Mouse (Mus musculus) heart, embryonic 10.5 days (tissue): Measurements from ENCODE around the gene Tcf7l1. TPM values are rescaled to one million over a fixed set of nuclear protein-coding genes. Genes with fewer than 3 reads are reported as not detected.

Source experiments
- polyA plus RNA-seq: library from polyadenylated mRNA; unstranded; fragments of >200 nt; fragmentation: Nextera tagmentation; extraction: Ambion mirVana; gene quantifications from 2 replicates; pipeline ENCODE4 v1.2.1, GENCODE M21; 2016

Tcf7l1 gene
- polyA plus RNA-seq, 1 experiment from 2014 or later = 25.9 TPM

Other genes starting within 250 kb of the Tcf7l1 start
- 23.2 and 23.8 TPM in 2 replicates for gene Capg, start 244.9 kb downstream of the Tcf7l1 start, polyA plus RNA-seq
- gene Elmod3, start 190.8 kb downstream of the Tcf7l1 start, polyA plus RNA-seq = 12.9 and 13.3 TPM in 2 replicates
- 13.5 and 17.0 TPM in 2 replicates for gene Retsat, start 190.8 kb downstream of the Tcf7l1 start, polyA plus RNA-seq
- 27.9 and 29.1 TPM in 2 replicates for gene Tgoln1, start 172.3 kb downstream of the Tcf7l1 start, polyA plus RNA-seq
- gene Kcmf1, start 110.7 kb upstream of the Tcf7l1 start, polyA plus RNA-seq = 37.4 and 37.7 TPM in 2 replicates
- gene Tmsb10, start 169.5 kb upstream of the Tcf7l1 start, polyA plus RNA-seq = 1,830 and 2,375 TPM in 2 replicates